Mouse (Mus musculus) layer of hippocampus, postnatal 10 days (tissue): ENCODE results near the gene S100g. TPM values are rescaled to one million over a fixed set of nuclear protein-coding genes. Genes with fewer than 3 reads are reported as not detected.

Experiments used
- DNase-seq, 2 experiments: peaks; one replicate each; pipeline ENCODE4 v3.0.0; 2021; ENCODE audit warnings: low spot score in 2 of 2
- long read RNA-seq: library from polyadenylated mRNA; stranded (forward); transcript quantifications from one replicate; pipeline ENCODE4 v2.0.0, GENCODE M21; 2023
- total RNA-seq, 2 experiments: library from RNA; stranded (reverse); gene quantifications; 2 replicates each; pipeline ENCODE4 v1.2.3; 2021

Gene S100g
- not detected for total RNA-seq
- long read RNA-seq = 0 reads

DNA sequence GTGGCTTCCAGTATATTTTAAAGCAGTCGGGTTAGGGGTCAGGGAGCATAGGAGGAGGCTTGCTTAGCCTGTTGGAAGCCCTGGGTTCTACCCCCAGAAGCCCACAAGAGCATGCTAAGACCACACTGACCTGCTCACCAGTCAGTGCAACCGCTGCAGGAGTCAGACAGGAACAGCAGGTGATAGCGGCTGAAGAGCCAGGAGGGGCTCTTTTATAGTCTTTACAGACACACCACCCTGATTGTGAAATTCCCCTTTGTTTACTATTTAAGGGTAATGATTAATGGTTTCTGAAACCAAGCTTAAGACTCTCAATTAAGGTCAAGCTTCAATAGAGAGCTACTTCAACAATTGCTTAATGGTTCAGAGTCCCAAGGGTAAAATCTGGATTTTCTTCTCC, at the start of gene S100g:
TSS of gene S100g (minus strand) at position 217 of the 400 bp plus-strand sequence.
- no peak for DNase-seq

DNA sequence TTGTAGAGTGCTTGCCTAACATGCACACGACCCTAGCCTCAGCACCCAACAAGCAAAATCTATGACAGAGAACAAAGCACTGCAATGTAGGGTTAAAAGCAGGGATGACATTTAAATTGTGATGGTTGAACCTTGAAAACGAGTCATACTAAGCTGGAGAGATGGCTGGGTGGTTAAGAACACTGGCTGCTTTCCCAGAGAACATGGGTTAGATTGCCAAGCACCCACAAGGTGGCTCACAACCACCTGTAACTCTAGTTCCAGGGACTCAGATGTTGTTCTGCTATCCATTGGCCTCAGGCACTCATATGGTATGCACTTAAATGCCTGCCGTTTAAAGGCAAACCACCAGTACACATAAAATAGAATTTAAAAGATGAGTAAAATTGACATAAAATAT, 27.7 kb upstream of the S100g start:
- no peak for DNase-seq

DNA sequence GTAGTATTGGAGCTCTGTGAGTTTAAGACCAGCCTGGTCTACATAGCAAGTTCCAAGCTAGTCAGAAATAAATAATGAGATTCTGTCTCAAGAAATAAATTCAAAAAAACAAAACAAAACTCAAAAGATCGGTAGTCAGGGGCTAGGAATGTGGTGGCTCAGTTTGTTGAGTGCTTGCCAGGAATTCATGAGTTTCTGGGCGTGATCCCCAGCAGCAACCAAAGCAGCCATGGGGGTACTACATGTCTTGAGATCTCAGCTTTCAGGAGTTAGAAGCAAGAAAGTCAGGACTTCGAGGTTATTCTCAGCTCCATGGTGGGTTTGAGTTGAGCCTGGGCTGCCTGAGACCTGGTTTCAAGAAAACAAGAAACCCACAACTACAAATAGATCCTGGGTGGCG, 27.0 kb upstream of the S100g start:
- no peak for DNase-seq

DNA sequence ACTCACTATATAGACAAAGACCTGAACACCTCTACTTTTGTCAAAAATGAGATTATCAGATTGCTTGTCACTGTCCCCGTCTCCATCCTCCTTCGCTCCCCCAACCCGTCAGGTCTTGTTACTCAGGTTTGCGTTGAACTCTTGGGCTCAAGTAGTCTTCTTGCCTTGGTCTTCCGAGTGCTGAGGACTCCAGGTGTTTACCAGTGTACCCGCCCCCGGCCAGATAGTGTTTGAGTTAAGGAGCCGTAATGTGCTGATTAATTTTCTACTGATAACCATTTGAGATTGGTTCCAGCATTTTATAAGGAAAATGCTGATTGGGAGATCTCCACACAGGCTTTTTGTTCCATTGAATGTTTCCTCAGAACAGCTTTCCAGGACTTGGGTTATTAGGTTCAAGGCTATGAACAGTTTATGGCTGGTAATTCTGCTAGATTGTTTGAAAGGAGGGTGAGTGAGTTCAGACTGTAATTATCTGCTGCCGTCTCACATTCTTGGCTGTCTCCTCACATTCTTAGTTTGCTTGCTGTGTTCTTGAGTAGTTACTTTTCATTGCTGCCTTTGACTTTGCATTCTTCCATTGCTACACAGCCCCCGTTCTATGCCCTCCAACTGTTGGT, 22.6 kb upstream of the S100g start:
- DNase-seq = no peak

DNA sequence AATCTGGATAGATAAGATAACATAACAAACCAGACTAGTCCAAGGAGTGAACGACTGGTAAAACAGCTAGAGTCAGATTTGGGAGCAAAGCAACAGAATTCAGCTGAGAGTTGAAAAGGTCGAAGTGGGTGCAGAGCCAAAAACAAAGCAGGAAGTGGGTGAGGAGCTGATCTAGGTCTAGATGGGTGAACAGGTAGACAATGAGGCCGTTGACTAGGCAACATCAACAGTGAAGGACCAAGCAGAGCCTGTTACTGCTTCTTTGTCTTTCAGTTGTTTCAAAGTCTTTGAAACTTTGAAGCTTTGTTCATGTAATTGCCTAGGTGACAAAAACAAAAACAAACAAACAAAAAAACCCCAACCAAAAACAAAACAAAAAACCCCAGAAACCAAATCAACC, 11.8 kb upstream of the S100g start:
- DNase-seq = no peak

DNA sequence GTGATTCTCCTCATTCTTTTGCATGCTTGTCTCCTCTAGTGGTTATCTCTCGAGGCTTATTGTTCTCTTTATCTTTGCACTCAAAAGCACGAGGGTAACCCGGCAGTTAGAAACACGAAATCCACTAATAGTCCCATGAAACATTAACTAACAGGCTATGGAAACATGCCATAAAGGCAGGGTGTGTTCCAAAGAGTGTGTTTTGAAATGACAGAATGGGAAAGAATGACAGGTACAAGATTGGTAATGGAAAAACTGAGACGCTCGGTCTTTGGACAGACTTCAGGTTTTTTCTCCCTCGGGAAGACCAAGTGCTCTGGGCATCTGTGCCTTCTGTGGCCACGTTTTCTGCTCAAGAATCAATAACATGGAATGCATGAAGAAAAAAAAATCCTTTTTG, 3.1 kb upstream of the S100g start:
- DNase-seq = no peak

DNA sequence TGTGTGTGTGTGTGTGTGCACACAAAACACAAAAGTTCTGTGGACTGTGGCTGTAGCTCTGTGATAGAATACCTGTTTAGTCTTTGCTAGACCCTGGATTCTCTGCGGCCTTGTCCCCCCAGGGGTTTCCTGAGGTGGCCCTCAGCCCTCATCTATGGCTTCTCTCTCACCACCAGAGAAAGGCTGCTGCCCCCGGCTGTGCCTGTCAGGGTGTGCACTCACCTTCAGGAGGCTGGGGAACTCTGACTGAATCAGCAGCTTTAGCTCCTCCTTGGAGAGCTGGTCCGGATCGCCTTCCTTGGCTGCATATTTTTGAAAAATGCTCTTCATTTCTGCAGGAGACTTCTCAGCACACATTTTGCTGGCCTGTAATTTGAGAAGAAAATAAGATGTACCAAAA, 559 bp downstream of the S100g start:
- DNase-seq = no peak

DNA sequence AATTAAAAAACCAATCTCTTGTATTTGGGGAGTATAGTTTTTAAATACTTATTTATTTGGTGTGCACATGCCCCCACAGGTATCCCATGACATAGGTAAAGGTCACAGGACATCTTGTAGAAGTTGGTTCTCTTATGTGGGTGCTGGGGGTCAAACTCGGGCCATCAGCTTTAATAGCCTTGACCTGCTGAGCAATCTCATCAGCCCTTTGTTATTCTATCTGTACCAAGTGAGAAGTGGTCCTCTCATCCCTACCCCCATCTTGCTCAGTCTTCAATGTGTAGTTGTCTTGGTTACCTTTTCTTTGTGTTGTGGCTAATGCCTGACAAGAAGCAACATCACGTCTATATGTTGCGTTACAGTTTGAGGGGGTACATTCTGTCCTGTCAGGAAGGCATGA, 6.5 kb downstream of the S100g start:
- DNase-seq = no peak

DNA sequence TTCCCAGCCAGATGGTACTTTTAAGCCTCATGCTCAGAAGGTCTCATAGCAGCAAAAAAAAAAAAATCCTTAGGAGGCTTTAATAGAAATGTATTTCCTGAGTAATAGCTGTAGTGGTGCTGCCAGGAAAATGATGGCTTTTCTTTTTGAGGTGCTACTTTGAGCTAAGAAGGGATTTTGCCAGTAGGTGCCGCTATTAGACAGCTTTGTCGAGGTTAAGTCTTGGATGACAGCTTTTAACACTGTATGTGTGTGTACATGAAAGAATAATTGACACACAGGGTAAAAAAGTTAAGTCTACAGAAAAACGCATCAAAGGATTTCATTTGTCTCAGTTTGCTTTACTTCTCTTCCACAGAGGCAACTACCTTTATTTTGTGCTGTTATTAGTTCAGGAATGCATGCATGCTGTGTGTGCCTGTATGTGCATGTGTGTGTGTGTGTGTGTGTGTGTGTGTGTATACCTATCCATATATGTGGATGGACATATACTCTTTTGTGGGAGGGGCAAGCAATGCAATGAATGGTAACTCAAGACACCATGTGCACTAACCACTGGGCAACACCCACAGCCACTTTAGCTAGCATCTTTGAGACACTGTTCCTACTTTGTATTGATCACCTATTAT, 14.5 kb downstream of the S100g start:
- DNase-seq = peak; percentile 30 to 60

DNA sequence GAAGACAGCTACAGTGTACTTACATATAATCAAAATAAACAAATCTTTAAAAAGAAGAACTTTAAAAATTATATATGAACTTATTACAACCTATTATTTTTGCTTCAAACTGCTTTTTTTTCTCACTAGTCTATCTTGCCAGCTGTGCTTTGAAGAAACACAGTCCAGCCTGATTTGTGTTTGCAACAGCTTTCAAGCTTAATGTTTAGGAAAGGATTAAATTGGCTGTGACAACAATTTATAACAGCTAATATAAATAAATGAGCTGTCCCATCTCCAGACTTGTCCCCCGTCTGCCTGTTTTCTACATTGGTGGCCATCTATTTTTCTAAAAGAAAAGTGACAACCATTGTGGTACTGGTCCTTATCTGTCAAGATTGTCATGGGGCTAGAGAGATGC, 22.4 kb downstream of the S100g start:
- DNase-seq = no peak

DNA sequence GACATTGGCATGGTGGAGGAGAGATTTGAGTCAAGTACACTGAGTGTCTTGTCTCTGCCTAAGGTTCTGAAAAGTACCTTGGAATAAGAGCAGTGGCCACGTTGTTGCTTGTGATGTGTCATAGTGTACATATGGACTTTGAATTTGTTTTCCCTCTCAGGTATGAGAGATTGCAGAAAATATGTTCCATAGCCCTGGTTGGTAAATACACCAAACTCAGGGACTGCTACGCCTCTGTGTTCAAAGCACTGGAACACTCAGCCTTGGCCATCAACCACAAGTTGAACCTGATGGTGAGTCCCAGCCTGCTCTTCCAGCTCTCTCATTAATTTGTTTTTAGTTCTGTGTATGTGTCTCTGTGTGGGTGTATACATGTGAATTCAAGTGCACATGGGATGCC, 32.9 kb downstream of the S100g start:
- DNase-seq = no peak

DNA sequence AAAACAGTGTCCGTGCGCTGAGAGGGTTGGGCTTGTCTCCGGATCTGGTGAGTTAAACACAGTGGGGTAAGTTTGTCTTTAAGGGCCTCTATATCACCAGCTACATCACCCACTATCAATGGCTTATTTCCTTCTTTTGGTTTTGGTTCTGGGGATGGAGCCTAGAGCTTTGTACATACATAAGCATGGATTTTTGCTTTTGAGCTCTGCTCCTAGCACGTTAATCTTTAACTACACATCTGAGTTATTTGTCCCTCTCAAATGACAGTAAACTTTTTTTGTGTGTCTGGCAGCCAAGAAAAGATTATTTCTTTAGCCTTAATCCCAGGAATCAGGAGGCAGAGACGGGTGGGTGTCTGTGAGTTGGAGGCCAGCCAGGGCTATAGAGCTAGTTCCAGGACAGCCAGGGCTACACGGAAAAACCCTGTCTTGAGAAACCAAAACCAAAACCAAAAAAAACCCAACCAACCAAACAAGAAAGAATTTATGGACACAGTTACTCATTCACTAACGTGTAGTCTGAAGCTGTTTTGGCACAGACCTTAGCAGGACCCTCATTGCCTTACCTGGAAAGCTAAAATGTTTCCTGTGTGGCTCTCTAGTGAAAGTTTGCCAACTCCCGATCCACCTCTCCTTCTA, 42.8 kb downstream of the S100g start:
- DNase-seq = no peak

DNA sequence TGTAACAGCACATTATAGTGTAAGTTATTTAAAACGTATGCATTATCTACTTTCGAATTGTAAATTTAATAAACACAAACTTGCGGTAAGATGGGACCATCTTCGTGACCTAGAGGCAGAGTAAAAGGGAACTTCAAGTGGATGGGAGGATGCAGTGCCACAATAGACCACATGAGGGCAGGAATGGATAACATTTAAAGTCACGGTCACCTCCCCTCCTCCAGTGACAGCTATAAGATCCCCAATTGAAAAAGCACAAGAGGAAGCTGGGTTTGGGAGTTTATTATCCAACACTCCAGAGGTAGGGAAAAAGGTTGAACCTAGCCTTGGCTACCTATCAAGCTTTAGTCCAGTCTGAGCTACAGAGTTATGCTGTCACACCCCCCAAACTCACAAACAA, 48.7 kb downstream of the S100g start:
- DNase-seq = peak; percentile 67 to 71

DNA sequence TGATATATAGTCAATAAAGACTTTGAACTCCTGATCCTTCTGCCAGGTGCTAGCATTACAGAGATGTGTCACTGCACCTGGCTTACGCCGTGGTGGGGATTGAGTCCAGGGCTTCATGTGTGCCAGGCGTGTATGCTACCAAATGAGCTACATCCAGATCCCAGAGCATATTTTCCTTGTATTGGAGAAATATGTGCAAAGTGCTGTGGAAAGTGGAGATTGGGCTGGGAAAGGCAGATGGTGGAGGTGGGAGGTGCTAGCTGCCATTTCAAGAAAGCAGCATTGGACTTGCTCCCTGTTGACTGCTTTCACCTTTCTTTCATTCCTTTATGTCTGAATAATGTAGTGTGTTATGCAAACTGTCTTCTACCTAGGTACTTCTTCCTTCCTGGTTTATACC, 50.7 kb downstream of the S100g start:
- DNase-seq = no peak

Other genes with a start within 250 kb of the S100g start
- 100 to 1,000 TPM; 161 to 167 TPM for gene Rbbp7, start 204.2 kb downstream of the S100g start, total RNA-seq
- 10 to 100 TPM; 17.5 to 18.6 TPM for gene Txlng, start 135.1 kb downstream of the S100g start, total RNA-seq
- gene Syap1, start 76.2 kb downstream of the S100g start, total RNA-seq = 10 to 100 TPM; 37.3 to 39.4 TPM
- 10 to 100 TPM; 59.6 to 63.5 TPM for gene Ctps2, start 63.4 kb downstream of the S100g start, total RNA-seq